Mouse (Mus musculus) megakaryocyte, embryonic 14.5 days (primary cell): ENCODE measurements around the gene Tmem178b.

Source experiments
- FLI1 ChIP-seq: IDR thresholded peaks from 2 replicates; pipeline ENCODE4 v1.6.1; 2012; ENCODE audit warnings: low read length, inconsistent platforms, mixed read lengths
- GATA1 ChIP-seq: IDR thresholded peaks from 3 replicates; pipeline ENCODE4 v1.6.1; 2012; ENCODE audit warnings: mixed read lengths, low read length, inconsistent platforms, borderline replicate concordance

- no peak for TF ChIP-seq GATA1
- TF ChIP-seq FLI1, result no peak
Measured at GRCm38 (mm10) chr6:40173559-40173958, 300.5 kb downstream of the Tmem178b start.
